Mouse (Mus musculus) limb, embryonic 14.5 days (tissue): ENCODE data around the gene Trmu. TPM values are rescaled to one million over a fixed set of nuclear protein-coding genes. Genes with fewer than 3 reads are reported as not detected.

Experiments used
- ATAC-seq: fragments of 200-750 bp; cut with Nextera tagmentation; 2 replicates; pipeline ENCODE4 v1.8.0; 2017; ENCODE audit warnings: low read depth, moderate number of reproducible peaks, moderate TSS enrichment; ENCODE audit not compliant: low FRiP score
- DNase-seq: peaks from one replicate; pipeline ENCODE4 v3.0.0-alpha.2; 2015; ENCODE audit warnings: low spot score
- H3K27ac ChIP-seq: fragments of 300-500 bp; sonication (generic); replicated peaks from 2 replicates; pipeline ENCODE4 v1.5.1; 2014; ENCODE audit warnings: low read depth, mild to moderate bottlenecking, low read length, moderate library complexity, mixed read lengths
- H3K27me3 ChIP-seq: fragments of 300-500 bp; sonication (generic); 2 replicates; pipeline ENCODE4 v1.6.1; 2014; ENCODE audit warnings: low read length, mixed read lengths; ENCODE audit not compliant: control insufficient read depth, insufficient read depth
- H3K36me3 ChIP-seq: fragments of 300-500 bp; sonication (generic); 2 replicates; pipeline ENCODE4 v1.6.1; 2014; ENCODE audit warnings: mild to moderate bottlenecking, low read length, moderate library complexity, mixed read lengths; ENCODE audit not compliant: control insufficient read depth, insufficient read depth
- H3K4me1 ChIP-seq: fragments of 300-500 bp; sonication (generic); 2 replicates; pipeline ENCODE4 v1.6.1; 2014; ENCODE audit warnings: antibody characterized with exemption, low read length, mixed read lengths; ENCODE audit not compliant: control insufficient read depth, insufficient read depth
- H3K4me2 ChIP-seq: fragments of 300-500 bp; sonication (generic); replicated peaks from 2 replicates; pipeline ENCODE4 v1.6.1; 2014; ENCODE audit warnings: low read depth, mild to moderate bottlenecking, low read length, moderate library complexity; ENCODE audit not compliant: severe bottlenecking
- H3K4me3 ChIP-seq: fragments of 300-500 bp; sonication (generic); replicated peaks from 2 replicates; pipeline ENCODE4 v1.5.1; 2014; ENCODE audit warnings: low read length
- H3K9ac ChIP-seq: fragments of 300-500 bp; sonication (generic); 2 replicates; pipeline ENCODE4 v1.6.1; 2014; ENCODE audit warnings: mild to moderate bottlenecking, low read depth, low read length, moderate library complexity; ENCODE audit not compliant: severe bottlenecking
- H3K9me3 ChIP-seq: fragments of 300-500 bp; sonication (generic); 2 replicates; pipeline ENCODE4 v1.6.1; 2016; ENCODE audit warnings: low read length; ENCODE audit not compliant: control insufficient read depth
- POLR2A ChIP-seq: fragments of 200-500 bp; IDR thresholded peaks from 2 replicates; pipeline ENCODE4 v1.8.0; 2012; ENCODE audit warnings: inconsistent platforms, mild to moderate bottlenecking, moderate library complexity, borderline replicate concordance; ENCODE audit not compliant: insufficient read depth, insufficient read length; ENCODE audit errors: extremely low read depth
- WGBS: fragments of 180-500 bp; shearing (Covaris S2); extraction: QIAGEN DNeasy Blood & Tissue Kit; methylation state at CpG from one replicate; pipeline ENCODE4 v1.1.7; 2014; 5-methylcytosine and 5-hydroxymethylcytosine counted together
- polyA plus RNA-seq, 2 experiments: library from polyadenylated mRNA; depleted of rRNA in 1 of 2; stranded (reverse) in 1 of 2; unstranded in 1 of 2; fragments of >200 nt; fragmentation: Nextera tagmentation in 1 of 2; extraction: Ambion mirVana in 1 of 2; gene quantifications; 2 replicates each; pipeline versions ENCODE4 v1.2.1 to v1.2.3; 2012 to 2014

Trmu gene
- polyA plus RNA-seq (2012; rRNA removed) (65.3 and 68.8 TPM in 2 replicates), polyA plus RNA-seq (2014; fragmentation: Nextera tagmentation; extraction: Ambion mirVana) (36.1 and 37.6 TPM in 2 replicates)

DNA sequence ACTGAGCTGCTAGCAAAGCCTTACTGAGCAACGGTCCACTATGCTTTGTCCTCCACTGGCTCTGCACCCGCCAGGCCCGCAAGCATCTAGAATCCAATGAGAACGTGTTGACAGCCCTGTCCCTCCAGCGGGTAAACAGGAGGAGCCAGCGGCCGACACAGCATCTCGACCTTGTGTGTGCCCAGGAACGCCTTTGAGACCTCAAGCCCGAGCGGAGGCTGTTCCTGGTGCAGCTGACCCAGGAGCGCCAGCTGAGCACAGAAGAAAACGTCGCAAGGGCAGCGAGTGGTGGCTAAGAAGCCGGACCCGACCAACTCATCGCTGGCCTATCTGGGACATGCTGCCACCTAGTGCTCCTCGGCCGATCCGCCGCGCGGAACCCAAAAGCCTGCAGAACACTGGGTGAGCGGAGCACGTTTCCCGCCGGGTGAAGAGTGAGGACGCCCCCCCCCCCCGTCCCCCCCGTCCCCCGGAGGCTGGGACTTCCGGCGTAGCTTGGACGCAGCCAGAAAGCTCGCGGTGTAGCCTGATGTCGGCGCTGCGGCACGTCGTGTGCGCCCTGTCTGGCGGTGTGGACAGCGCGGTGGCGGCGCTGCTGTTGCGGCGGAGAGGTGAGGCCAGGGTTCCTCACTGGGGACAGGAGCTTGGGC is at the start of gene Trmu:
TSS of gene Trmu (plus strand) at position 465 of the 650 bp plus-strand sequence.
- peaks cover 41% of the 10 kb centered on the region for H3K36me3 ChIP-seq
- ATAC-seq: peak; percentile 95
- WGBS: 4% methylated on average over 47 of the region's 50 CpGs

DNA sequence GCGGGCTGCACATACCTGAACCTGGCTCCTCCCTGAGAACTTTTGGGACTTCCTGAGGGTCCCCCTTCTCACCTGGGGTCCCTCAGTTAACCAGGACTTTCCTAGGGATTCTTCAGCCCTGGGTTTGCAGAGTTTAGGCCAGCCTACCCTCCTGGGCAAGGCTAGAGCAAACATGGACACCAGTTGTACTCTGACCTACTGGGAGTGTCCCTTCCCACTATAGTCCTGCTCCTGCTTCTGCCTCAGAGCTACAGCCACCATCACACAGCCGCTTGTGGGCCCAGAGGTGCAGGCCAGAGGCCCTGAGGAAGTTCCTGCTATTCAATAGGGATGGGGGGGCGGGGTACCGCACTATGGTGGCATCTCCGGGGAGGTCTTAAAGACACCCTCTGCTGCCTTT is 49.6 kb upstream of the Trmu start:
- no peak overlapping the region for H3K4me3 ChIP-seq
- TF ChIP-seq POLR2A: no peak
- H3K4me1 ChIP-seq: peaks cover 8% of the 10 kb centered on the region
- DNase-seq: no peak
- H3K27me3 ChIP-seq: no peaks in the 10 kb centered on the region
- WGBS: 67% methylated on average over 5 of the region's 5 CpGs
- no peak overlapping the region for H3K9ac ChIP-seq
- no peak overlapping the region for H3K4me2 ChIP-seq
- no peak for ATAC-seq
- H3K9me3 ChIP-seq: no peaks in the 10 kb centered on the region
- H3K27ac ChIP-seq: no peak overlapping the region
- no peaks in the 10 kb centered on the region for H3K36me3 ChIP-seq

More for the DNA sequence above, at the start of gene Trmu:
- H3K4me3 ChIP-seq: peak within 1 kb of the TSS; percentile 83
- peak; percentile 93 for DNase-seq
- H3K4me2 ChIP-seq: peak within 1 kb of the TSS; percentile 85
- peaks cover 6% of the 10 kb centered on the region; the same call in 1 of the 2 replicates for H3K4me1 ChIP-seq
- H3K9me3 ChIP-seq: no peaks in the 10 kb centered on the region
- H3K27me3 ChIP-seq: no peaks in the 10 kb centered on the region
- peak within 1 kb of the TSS; percentile 86 for H3K9ac ChIP-seq
- peak within 1 kb of the TSS; percentile 83 for H3K27ac ChIP-seq
- peak; percentile 54; the same call in 1 of the 2 replicates for TF ChIP-seq POLR2A

DNA sequence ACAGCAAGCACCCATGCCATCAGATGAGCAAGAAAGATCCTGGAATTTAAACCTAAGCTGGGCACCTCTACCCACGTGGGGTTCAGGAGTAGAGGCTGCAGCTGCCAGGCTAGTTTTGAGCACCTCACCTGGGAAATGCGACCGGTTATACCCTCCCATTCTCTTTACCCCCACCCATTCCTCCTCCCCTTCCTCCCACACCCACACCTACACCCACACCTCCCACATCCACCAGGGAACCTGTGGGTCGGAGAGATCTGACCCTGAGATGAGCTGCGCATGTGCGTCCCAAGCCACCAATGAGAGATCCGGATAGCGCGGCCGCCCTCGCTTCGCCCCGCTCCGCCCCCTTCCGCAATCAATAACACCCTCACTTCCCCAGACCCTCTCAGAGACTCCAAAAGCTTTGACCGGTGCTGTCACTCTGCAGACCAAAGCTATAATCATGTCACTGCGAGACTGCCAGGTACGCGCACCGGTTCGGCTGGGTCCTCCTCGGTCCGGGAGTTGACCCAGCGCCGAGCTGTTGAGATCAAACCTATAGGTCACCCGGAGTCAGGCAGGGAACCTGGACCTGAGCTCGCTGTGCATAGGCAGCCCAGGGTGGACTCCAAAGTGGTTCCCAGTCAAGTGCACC is 47.0 kb upstream of the Trmu start, which contains the start of gene Ttc38:
TSS of gene Ttc38 (plus strand) at position 353 of the 637 bp plus-strand sequence.
- Histone ChIP-seq H3K27ac (no peak within 1 kb of the TSS), H3K9me3 (no peaks in the 10 kb centered on the region), H3K4me3 (peak within 1 kb of the TSS; percentile 45), H3K4me1 (peaks cover 8% of the 10 kb centered on the region), H3K9ac (peak within 1 kb of the TSS; percentile 52), H3K27me3 (no peaks in the 10 kb centered on the region), H3K4me2 (peak within 1 kb of the TSS; percentile 69), H3K36me3 (0 out of 2 replicates have a peak, but pooled peaks cover 5% of the 10 kb centered on the region)
- ATAC-seq (peak; percentile 94), DNase-seq (peak; percentile 72)
- under 1% methylated on average over 27 of the region's 27 CpGs for WGBS
- 0 out of 2 replicates have a peak, but pooled peaks have one; percentile 19 for TF ChIP-seq POLR2A

DNA sequence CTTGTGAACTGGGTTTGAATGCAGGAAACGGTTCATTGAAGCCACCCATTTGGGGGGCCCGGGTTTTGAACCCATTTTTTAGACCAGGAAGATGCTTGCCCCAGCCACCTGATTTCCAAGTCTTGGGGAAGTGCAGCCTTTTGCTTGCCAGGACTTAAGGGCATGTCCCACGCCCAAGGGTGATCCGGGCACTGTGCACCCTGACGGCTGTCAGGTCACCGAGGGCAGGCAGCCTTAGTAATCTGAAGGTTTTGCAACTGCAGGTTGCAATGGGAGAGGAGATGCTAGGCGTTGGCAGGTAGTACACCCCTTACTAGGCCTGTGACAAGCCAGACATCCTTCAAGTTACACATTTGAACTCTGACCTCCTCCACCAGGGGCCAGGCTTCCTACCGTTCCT is 46.5 kb upstream of the Trmu start:
- ATAC-seq (no peak), DNase-seq (no peak)
- 38% methylated on average over 8 of the region's 8 CpGs for WGBS

DNA sequence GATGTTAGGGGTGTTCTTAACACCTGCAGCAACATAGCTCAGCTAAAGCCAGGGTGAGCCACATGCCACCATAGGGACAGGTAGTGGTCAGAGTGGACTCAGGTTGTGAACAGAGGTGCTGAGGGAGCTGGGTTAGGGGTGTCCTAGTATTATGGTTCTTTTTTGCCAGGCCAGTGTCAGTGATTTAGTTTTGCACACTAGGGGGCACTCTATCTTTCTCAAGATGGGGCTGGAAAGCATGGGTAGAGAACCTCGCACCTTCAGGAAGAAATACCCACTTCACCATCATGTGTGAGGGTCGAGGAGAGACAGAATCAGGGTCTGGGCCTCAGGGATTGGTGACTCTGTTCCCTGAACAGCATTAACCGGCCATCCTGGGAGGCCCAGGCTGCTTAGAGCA is 43.8 kb upstream of the Trmu start:
- TF ChIP-seq POLR2A: no peak
- H3K9me3 ChIP-seq: no peaks in the 10 kb centered on the region
- no peak overlapping the region for H3K4me3 ChIP-seq
- no peaks in the 10 kb centered on the region for H3K27me3 ChIP-seq
- ATAC-seq: no peak
- H3K9ac ChIP-seq: no peak overlapping the region
- H3K4me2 ChIP-seq: no peak overlapping the region
- 59% methylated on average over 3 of the region's 3 CpGs for WGBS
- no peak for DNase-seq
- no peak overlapping the region for H3K27ac ChIP-seq
- H3K36me3 ChIP-seq: 0 out of 2 replicates have a peak, but pooled peaks cover 5% of the 10 kb centered on the region
- H3K4me1 ChIP-seq: peaks cover 8% of the 10 kb centered on the region

More for the DNA sequence above, 46.5 kb upstream of the Trmu start:
- Histone ChIP-seq H3K36me3 (0 out of 2 replicates have a peak, but pooled peaks cover 5% of the 10 kb centered on the region), H3K4me3 (peak overlapping the region; percentile 45), H3K9me3 (no peaks in the 10 kb centered on the region), H3K27ac (no peak overlapping the region), H3K9ac (peak overlapping the region; percentile 52), H3K4me2 (peak overlapping the region; percentile 69), H3K4me1 (peaks cover 8% of the 10 kb centered on the region), H3K27me3 (no peaks in the 10 kb centered on the region)
- no peak for TF ChIP-seq POLR2A
